Mouse (Mus musculus): ENCODE measurements around the gene Ahcyl1.
"Not testable (repeated sequence)": the region's sequence is repeated elsewhere in the genome, so short reads cannot be mapped to it uniquely, and the experiment has no call there.

Gene Ahcyl1

GRCm38 (mm10) chr3:107656151-107656550 lies 40.2 kb downstream of the Ahcyl1 start:
- no peak for DNase-seq (ENCODE audit: extremely low read depth, low read depth)

- no peak for DNase-seq (ENCODE audit: extremely low read depth, low read depth)
Observed at GRCm38 (mm10) chr3:107655491-107655890, 40.9 kb downstream of the Ahcyl1 start.

GRCm38 (mm10) chr3:107654861-107655260 lies 41.5 kb downstream of the Ahcyl1 start:
- no peak for DNase-seq (ENCODE audit: extremely low read depth, low read depth)

GRCm38 (mm10) chr3:107652968-107653367 lies 43.4 kb downstream of the Ahcyl1 start:
- no peak for DNase-seq (ENCODE audit: extremely low read depth, low read depth)

- not testable (repeated sequence) for DNase-seq (ENCODE audit: extremely low read depth, low read depth)
Observed at GRCm38 (mm10) chr3:107650276-107650675, 46.1 kb downstream of the Ahcyl1 start.

- DNase-seq (ENCODE audit: extremely low read depth, low read depth) = no peak
Observed at GRCm38 (mm10) chr3:107646947-107647346, 49.4 kb downstream of the Ahcyl1 start.

GRCm38 (mm10) chr3:107637606-107638172 lies 58.7 kb downstream of the Ahcyl1 start:
- peak; percentile 15 for DNase-seq (ENCODE audit: extremely low read depth, low read depth)

- DNase-seq (ENCODE audit: extremely low read depth, low read depth) = no peak
Observed at GRCm38 (mm10) chr3:107636236-107636635, 60.1 kb downstream of the Ahcyl1 start.

- no peak for DNase-seq (ENCODE audit: extremely low read depth, low read depth)
Observed at GRCm38 (mm10) chr3:107635836-107636235, 60.5 kb downstream of the Ahcyl1 start.

GRCm38 (mm10) chr3:107633906-107634305 lies 62.5 kb downstream of the Ahcyl1 start:
- DNase-seq (ENCODE audit: extremely low read depth, low read depth) = no peak

GRCm38 (mm10) chr3:107632786-107633185 lies 63.6 kb downstream of the Ahcyl1 start:
- DNase-seq (ENCODE audit: extremely low read depth, low read depth) = no peak

GRCm38 (mm10) chr3:107631523-107631958 lies 64.8 kb downstream of the Ahcyl1 start, which contains the start of gene Strip1:
TSS of gene Strip1 (minus strand) at chr3:107631694.
- peak; percentile 95 for DNase-seq (ENCODE audit: extremely low read depth, low read depth)

GRCm38 (mm10) chr3:107630682-107631522 lies 65.5 kb downstream of the Ahcyl1 start, which contains the start of gene Gm10961:
TSS of gene Gm10961 (plus strand) at chr3:107631322.
- peak; percentile 33 for DNase-seq (ENCODE audit: extremely low read depth, low read depth)

- DNase-seq (ENCODE audit: extremely low read depth, low read depth) = no peak
Observed at GRCm38 (mm10) chr3:107629411-107629810, 66.9 kb downstream of the Ahcyl1 start.

- no peak for DNase-seq (ENCODE audit: extremely low read depth, low read depth)
Observed at GRCm38 (mm10) chr3:107628551-107628950, 67.8 kb downstream of the Ahcyl1 start.

GRCm38 (mm10) chr3:107627641-107628040 lies 68.7 kb downstream of the Ahcyl1 start:
- DNase-seq (ENCODE audit: extremely low read depth, low read depth) = no peak

GRCm38 (mm10) chr3:107626751-107627150 lies 69.6 kb downstream of the Ahcyl1 start:
- no peak for DNase-seq (ENCODE audit: extremely low read depth, low read depth)

GRCm38 (mm10) chr3:107625536-107625935 lies 70.8 kb downstream of the Ahcyl1 start:
- no peak for DNase-seq (ENCODE audit: extremely low read depth, low read depth)

GRCm38 (mm10) chr3:107624424-107624823 lies 71.9 kb downstream of the Ahcyl1 start:
- no peak for DNase-seq (ENCODE audit: extremely low read depth, low read depth)

- no peak for DNase-seq (ENCODE audit: extremely low read depth, low read depth)
Observed at GRCm38 (mm10) chr3:107622537-107622936, 73.8 kb downstream of the Ahcyl1 start.

GRCm38 (mm10) chr3:107621286-107622075 lies 74.9 kb downstream of the Ahcyl1 start:
- DNase-seq (ENCODE audit: extremely low read depth, low read depth) = no peak

GRCm38 (mm10) chr3:107619911-107620310 lies 76.4 kb downstream of the Ahcyl1 start:
- DNase-seq (ENCODE audit: extremely low read depth, low read depth) = no peak

All from MEL-GATA-1-ER (cell line).